Mouse (Mus musculus) thymus, adult 2 months (tissue): ENCODE measurements around the gene Gpr18. TPM values are rescaled to one million over a fixed set of nuclear protein-coding genes. Genes with fewer than 3 reads are reported as not detected.
"Not testable (repeated sequence)": the region's sequence is repeated elsewhere in the genome, so short reads cannot be mapped to it uniquely, and the experiment has no call there.

Experiments used
- DNase-seq: peaks from one replicate; pipeline ENCODE4 v3.0.0; 2021
- H3K27ac ChIP-seq: fragments of 200-500 bp; 2 replicates; pipeline ENCODE4 v1.5.1; 2012; ENCODE audit warnings: low read length, control low read depth; ENCODE audit not compliant: control insufficient read depth, insufficient read depth
- H3K27me3 ChIP-seq: fragments of 200-500 bp; 2 replicates; pipeline ENCODE4 v1.6.1; 2012; ENCODE audit warnings: mild to moderate bottlenecking, low read length, moderate library complexity, mixed read lengths; ENCODE audit not compliant: control insufficient read depth, insufficient read depth
- H3K36me3 ChIP-seq: fragments of 200-500 bp; 2 replicates; pipeline ENCODE4 v1.6.1; 2012; ENCODE audit warnings: mild to moderate bottlenecking, low read length, moderate library complexity; ENCODE audit not compliant: control insufficient read depth, insufficient read depth
- H3K4me1 ChIP-seq: fragments of 200-500 bp; replicated peaks from 2 replicates; pipeline ENCODE4 v1.6.1; 2012; ENCODE audit warnings: low read length; ENCODE audit not compliant: control insufficient read depth, insufficient read depth
- H3K4me3 ChIP-seq: fragments of 200-500 bp; 2 replicates; pipeline ENCODE4 v1.5.1; 2012; ENCODE audit warnings: mild to moderate bottlenecking, low read length, control low read depth, moderate library complexity; ENCODE audit not compliant: control insufficient read depth, insufficient read depth
- CTCF ChIP-seq: fragments of 200-500 bp; IDR thresholded peaks from 2 replicates; pipeline ENCODE4 v1.5.1; 2012; ENCODE audit warnings: mild to moderate bottlenecking, control low read depth, low read length, moderate library complexity, borderline replicate concordance; ENCODE audit not compliant: control insufficient read depth, poor library complexity, insufficient read depth; ENCODE audit errors: extremely low read depth
- POLR2A ChIP-seq: fragments of 200-500 bp; IDR thresholded peaks from 2 replicates; pipeline ENCODE4 v1.6.1; 2012; ENCODE audit warnings: mild to moderate bottlenecking, low read length, control low read depth, moderate library complexity; ENCODE audit not compliant: control insufficient read depth, poor library complexity, insufficient read depth; ENCODE audit errors: extremely low read depth
- WGBS: fragments of 180-500 bp; shearing (Covaris S2); methylation state at CpG from one replicate; pipeline ENCODE4 v1.1.7; 2018; 5-methylcytosine and 5-hydroxymethylcytosine counted together
- polyA plus RNA-seq: library from polyadenylated mRNA; depleted of rRNA; stranded (reverse); fragments of >200 nt; gene quantifications from 2 replicates; pipeline ENCODE4 v1.2.3, GENCODE M21; 2012; rRNA removed

Gpr18 gene
- polyA plus RNA-seq, 1 experiment, result 32.8 TPM

GRCm38 (mm10) chr14:121873646-121874045 lies 41.9 kb downstream of the Gpr18 start:
- Histone ChIP-seq H3K36me3 (no peaks in the 10 kb centered on the region), H3K27ac (no peak overlapping the region), H3K27me3 (no peaks in the 10 kb centered on the region), H3K4me1 (no peaks in the 10 kb centered on the region), H3K4me3 (no peak overlapping the region)
- TF ChIP-seq POLR2A, result no peak
- no peak for DNase-seq
- WGBS, result 90% methylated on average over 4 of the region's 4 CpGs

- Histone ChIP-seq H3K27me3 (no peaks in the 10 kb centered on the region), H3K4me3 (no peak overlapping the region), H3K4me1 (no peaks in the 10 kb centered on the region), H3K27ac (no peak overlapping the region), H3K36me3 (no peaks in the 10 kb centered on the region)
- DNase-seq, result no peak
- no peak for TF ChIP-seq POLR2A
- no peak for TF ChIP-seq CTCF
- WGBS, result 91% methylated on average over 2 of the region's 2 CpGs
Measured at GRCm38 (mm10) chr14:121873172-121873571, 42.4 kb downstream of the Gpr18 start.

GRCm38 (mm10) chr14:121872760-121873159 lies 42.8 kb downstream of the Gpr18 start:
- no peak overlapping the region for H3K27ac ChIP-seq
- no peaks in the 10 kb centered on the region for H3K36me3 ChIP-seq
- H3K4me1 ChIP-seq, result no peaks in the 10 kb centered on the region
- no peaks in the 10 kb centered on the region for H3K27me3 ChIP-seq
- no peak overlapping the region for H3K4me3 ChIP-seq
- TF ChIP-seq POLR2A, result no peak
- no peak for TF ChIP-seq CTCF
- 76% methylated on average over 1 of the region's 1 CpGs for WGBS
- DNase-seq, result no peak

GRCm38 (mm10) chr14:121869111-121869510 lies 46.5 kb downstream of the Gpr18 start:
- no peak for DNase-seq
- Histone ChIP-seq H3K27me3 (no peaks in the 10 kb centered on the region), H3K4me3 (no peak overlapping the region), H3K36me3 (no peaks in the 10 kb centered on the region), H3K27ac (no peak overlapping the region), H3K4me1 (no peaks in the 10 kb centered on the region)
- TF ChIP-seq CTCF (no peak), POLR2A (no peak)
- WGBS, result 83% methylated on average over 1 of the region's 1 CpGs

- no peaks in the 10 kb centered on the region for H3K4me1 ChIP-seq
- no peak overlapping the region for H3K27ac ChIP-seq
- no peaks in the 10 kb centered on the region for H3K27me3 ChIP-seq
- H3K4me3 ChIP-seq, result no peak overlapping the region
- no peak for DNase-seq
- TF ChIP-seq CTCF (no peak), POLR2A (no peak)
- no peaks in the 10 kb centered on the region for H3K36me3 ChIP-seq
- WGBS, result 86% methylated on average over 3 of the region's 3 CpGs
Measured at GRCm38 (mm10) chr14:121866574-121866973, 49.0 kb downstream of the Gpr18 start.

- not testable (repeated sequence) for H3K27me3 ChIP-seq, H3K4me1 ChIP-seq, H3K27ac ChIP-seq, H3K36me3 ChIP-seq, H3K4me3 ChIP-seq
- DNase-seq, result peak; percentile 81
- WGBS, result 15% methylated on average over 2 of the region's 2 CpGs
Measured at GRCm38 (mm10) chr14:121865162-121865561, 50.4 kb downstream of the Gpr18 start.

Other genes with a start within 250 kb of the Gpr18 start
- 12.9 and 13.2 TPM in 2 replicates for gene Dock9, start 117.9 kb downstream of the Gpr18 start, polyA plus RNA-seq
- gene Ubac2, start 37.2 kb downstream of the Gpr18 start, polyA plus RNA-seq, result 102 TPM in 2 replicates
- gene Gpr183, start 49.4 kb upstream of the Gpr18 start, polyA plus RNA-seq, result 10.1 and 10.3 TPM in 2 replicates
- 0.38 and 0.43 TPM in 2 replicates for gene Timm8a2, start 118.9 kb upstream of the Gpr18 start, polyA plus RNA-seq
- 161 and 179 TPM in 2 replicates for gene Tm9sf2, start 191.3 kb upstream of the Gpr18 start, polyA plus RNA-seq